Mouse (Mus musculus) kidney, embryonic 15.5 days (tissue): ENCODE measurements around the gene Ergic1. TPM values are rescaled to one million over a fixed set of nuclear protein-coding genes. Genes with fewer than 3 reads are reported as not detected.

Source experiments
- ATAC-seq: fragments of 200-750 bp; cut with Nextera tagmentation; replicated peaks from 2 replicates; pipeline ENCODE4 v1.8.0; 2017; ENCODE audit warnings: moderate TSS enrichment; ENCODE audit not compliant: low FRiP score
- H3K27ac ChIP-seq: fragments of 300-500 bp; sonication (generic); 2 replicates; pipeline ENCODE4 v1.5.1; 2015; ENCODE audit warnings: mild to moderate bottlenecking, inconsistent platforms
- H3K27me3 ChIP-seq: fragments of 300-500 bp; sonication (generic); 2 replicates; pipeline ENCODE4 v1.6.1; 2015; ENCODE audit warnings: inconsistent platforms
- H3K36me3 ChIP-seq: fragments of 300-500 bp; sonication (generic); 2 replicates; pipeline ENCODE4 v1.6.1; 2015; ENCODE audit warnings: inconsistent platforms
- H3K4me1 ChIP-seq: fragments of 300-500 bp; sonication (generic); 2 replicates; pipeline ENCODE4 v1.6.1; 2015; ENCODE audit warnings: inconsistent platforms
- H3K4me2 ChIP-seq: fragments of 300-500 bp; sonication (generic); 2 replicates; pipeline ENCODE4 v1.6.1; 2015; ENCODE audit warnings: moderate library complexity, mild to moderate bottlenecking, inconsistent platforms
- H3K4me3 ChIP-seq: fragments of 300-500 bp; sonication (generic); replicated peaks from 2 replicates; pipeline ENCODE4 v1.5.1; 2015; ENCODE audit warnings: mild to moderate bottlenecking, inconsistent platforms
- H3K9ac ChIP-seq: fragments of 300-500 bp; sonication (generic); 2 replicates; pipeline ENCODE4 v1.6.1; 2015; ENCODE audit warnings: mild to moderate bottlenecking, inconsistent platforms
- H3K9me3 ChIP-seq: fragments of 300-500 bp; sonication (generic); replicated peaks from 2 replicates; pipeline ENCODE4 v1.6.1; 2016; ENCODE audit warnings: inconsistent platforms
- WGBS: fragments of 180-500 bp; shearing (Covaris S2); methylation state at CpG from one replicate; pipeline ENCODE4 v1.1.7; 2015; ENCODE audit warnings: mixed read lengths; 5-methylcytosine and 5-hydroxymethylcytosine counted together
- polyA plus RNA-seq: library from polyadenylated mRNA; unstranded; fragments of >200 nt; fragmentation: Nextera tagmentation; extraction: Ambion mirVana; gene quantifications from 2 replicates; pipeline ENCODE4 v1.2.1, GENCODE M21; 2015

Ergic1 gene
- polyA plus RNA-seq = 124 and 131 TPM in 2 replicates

DNA sequence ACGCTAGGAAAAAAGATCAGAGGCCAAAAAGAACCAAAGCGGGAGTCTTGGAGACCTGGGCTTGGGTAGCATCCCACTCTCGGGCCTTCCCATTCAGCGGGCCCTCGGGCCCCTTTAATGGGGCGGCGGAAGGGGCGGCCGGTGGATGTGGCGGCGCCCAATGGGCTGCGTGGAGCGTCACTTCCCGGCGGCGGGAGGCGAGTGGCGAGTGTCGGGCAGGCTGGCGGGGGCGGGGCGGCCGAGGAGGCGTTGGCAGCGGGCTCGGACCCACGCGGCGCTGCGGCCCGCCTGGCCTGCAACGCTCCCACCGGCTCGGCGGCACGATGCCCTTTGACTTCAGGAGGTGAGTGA is at the start of gene Ergic1:
Gene Ergic1 (plus strand): TSS at position 200 of the 351 bp plus-strand sequence.
- Histone ChIP-seq H3K9ac (peak within 1 kb of the TSS; percentile 85), H3K4me2 (peak within 1 kb of the TSS; percentile 90), H3K27me3 (no peaks in the 10 kb centered on the region), H3K36me3 (peaks cover 22% of the 10 kb centered on the region), H3K4me3 (peak within 1 kb of the TSS; percentile 84), H3K27ac (peak within 1 kb of the TSS; percentile 85), H3K9me3 (no peaks in the 10 kb centered on the region; the same call in 1 of the 2 replicates), H3K4me1 (peaks cover 46% of the 10 kb centered on the region)
- 0% methylated on average over 36 of the region's 36 CpGs for WGBS
- peak; percentile 95 for ATAC-seq

DNA sequence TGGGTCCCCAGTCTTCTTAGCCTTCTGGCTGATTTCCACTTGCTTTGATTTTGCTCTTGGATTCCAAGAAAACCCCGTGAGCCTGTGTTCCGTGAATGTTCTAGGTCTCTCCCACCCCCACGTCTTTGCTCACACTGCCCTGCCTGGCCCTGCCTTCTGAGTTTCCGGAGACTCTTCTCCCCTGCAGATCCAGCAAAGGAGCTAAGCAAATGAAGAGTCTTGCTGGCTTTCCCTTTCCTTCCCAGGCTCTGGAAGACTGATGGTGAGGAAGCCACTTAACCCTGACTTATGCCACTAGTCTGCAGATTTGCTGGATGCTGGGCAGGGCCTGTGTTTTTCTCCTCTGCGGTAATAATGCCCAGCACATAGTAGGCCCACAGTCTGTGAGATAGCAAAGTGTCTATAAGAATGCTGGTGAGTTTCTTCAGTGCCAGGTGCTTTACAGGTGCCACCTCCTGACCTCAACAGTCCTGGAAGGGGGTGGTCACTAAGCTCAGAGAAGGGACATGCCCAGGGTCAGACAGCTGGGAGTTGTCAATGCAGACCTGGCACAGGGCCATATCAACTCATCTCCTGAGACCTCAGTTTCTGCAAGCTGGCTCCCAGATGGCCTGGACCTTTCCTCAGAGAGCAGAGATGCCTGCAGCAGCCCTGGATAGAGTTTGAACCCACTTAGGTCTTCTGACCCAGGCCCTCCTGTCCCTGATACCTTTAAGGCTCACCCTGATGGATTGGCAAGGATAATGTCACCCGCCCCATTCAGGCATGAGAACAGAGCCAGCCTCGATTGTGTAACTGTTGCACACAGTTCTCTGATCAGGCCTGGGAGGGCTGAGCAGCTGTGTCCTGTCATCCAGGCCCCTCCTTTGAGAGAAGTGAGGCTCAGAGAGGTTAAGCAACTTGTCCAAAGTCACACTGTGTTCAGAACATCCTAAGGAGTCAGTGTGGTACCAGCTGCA is 49.2 kb upstream of the Ergic1 start:
- Histone ChIP-seq H3K4me3 (no peak overlapping the region), H3K27ac (no peak overlapping the region), H3K27me3 (no peaks in the 10 kb centered on the region), H3K9ac (no peak overlapping the region), H3K9me3 (no peaks in the 10 kb centered on the region), H3K4me1 (peaks cover 21% of the 10 kb centered on the region), H3K36me3 (no peaks in the 10 kb centered on the region), H3K4me2 (no peak overlapping the region)
- WGBS = 56% methylated on average over 7 of the region's 7 CpGs
- no peak for ATAC-seq

DNA sequence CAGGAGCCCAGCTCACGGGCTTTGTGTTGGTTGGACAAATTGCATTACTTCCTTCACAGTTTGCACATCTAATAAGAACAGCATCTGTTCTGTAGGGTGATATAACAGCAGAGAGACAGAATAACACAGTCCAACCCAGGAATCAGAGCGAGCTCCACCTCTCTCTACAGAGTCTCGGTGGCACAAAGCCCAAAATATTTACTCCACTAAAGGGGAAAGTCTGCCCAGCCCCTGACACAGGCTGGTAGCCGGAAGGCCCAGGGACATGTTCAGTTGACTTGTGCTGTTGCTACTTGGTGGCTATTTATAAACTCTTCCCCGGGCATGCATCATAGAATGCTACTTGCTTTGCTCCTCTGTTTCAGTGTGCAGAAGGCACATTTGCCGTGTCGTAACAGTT is 48.3 kb upstream of the Ergic1 start:
- no peaks in the 10 kb centered on the region for H3K36me3 ChIP-seq
- no peak overlapping the region for H3K27ac ChIP-seq
- no peaks in the 10 kb centered on the region for H3K27me3 ChIP-seq
- H3K4me1 ChIP-seq = peaks cover 17% of the 10 kb centered on the region
- ATAC-seq = no peak
- no peak overlapping the region for H3K4me2 ChIP-seq
- no peaks in the 10 kb centered on the region for H3K9me3 ChIP-seq
- 70% methylated on average over 7 of the region's 7 CpGs for WGBS
- H3K9ac ChIP-seq = no peak overlapping the region
- no peak overlapping the region for H3K4me3 ChIP-seq

DNA sequence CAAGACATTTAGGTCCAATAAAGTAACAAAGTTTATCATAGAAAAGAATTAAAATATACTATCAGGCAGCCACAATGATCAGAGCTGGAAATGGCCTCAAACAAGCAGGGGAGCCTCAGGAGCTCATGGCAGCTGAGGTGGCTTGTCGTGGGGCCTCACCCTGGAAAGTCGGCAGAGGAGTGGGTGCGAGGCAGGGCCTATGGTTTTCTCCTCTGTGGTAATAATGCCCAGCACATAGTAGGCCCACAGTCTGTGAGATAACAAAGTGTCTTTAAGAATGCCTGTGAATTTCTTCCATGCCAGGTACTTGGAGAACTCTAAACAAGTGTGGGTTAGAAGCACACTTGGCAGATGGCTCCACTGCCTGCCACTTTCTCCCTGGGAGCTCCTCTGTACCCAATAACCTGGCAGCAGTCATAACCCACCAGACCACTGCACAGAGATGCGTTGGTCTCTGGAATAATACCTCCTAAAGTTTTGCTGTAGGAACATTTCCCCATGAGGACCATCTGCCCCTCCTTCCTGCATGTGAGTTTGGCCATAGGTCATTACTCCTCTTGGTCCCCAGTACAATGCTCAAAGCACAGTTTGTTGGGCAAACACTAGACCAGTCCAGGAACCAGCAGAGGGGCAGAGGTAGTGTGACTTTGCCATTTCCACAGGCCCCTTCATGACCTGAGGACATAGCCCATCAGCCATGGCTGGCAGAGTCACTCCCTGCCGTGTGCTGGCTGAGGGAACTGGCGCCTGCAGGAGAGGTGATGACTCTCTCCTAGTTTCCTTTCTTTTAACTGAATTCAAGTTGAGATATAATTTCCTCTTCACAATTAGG is 47.6 kb upstream of the Ergic1 start:
- Histone ChIP-seq H3K4me2 (no peak overlapping the region), H3K9ac (no peak overlapping the region), H3K36me3 (no peaks in the 10 kb centered on the region), H3K9me3 (no peaks in the 10 kb centered on the region), H3K27ac (no peak overlapping the region), H3K27me3 (no peaks in the 10 kb centered on the region), H3K4me3 (no peak overlapping the region), H3K4me1 (peaks cover 17% of the 10 kb centered on the region)
- WGBS = 80% methylated on average over 6 of the region's 6 CpGs
- no peak for ATAC-seq

DNA sequence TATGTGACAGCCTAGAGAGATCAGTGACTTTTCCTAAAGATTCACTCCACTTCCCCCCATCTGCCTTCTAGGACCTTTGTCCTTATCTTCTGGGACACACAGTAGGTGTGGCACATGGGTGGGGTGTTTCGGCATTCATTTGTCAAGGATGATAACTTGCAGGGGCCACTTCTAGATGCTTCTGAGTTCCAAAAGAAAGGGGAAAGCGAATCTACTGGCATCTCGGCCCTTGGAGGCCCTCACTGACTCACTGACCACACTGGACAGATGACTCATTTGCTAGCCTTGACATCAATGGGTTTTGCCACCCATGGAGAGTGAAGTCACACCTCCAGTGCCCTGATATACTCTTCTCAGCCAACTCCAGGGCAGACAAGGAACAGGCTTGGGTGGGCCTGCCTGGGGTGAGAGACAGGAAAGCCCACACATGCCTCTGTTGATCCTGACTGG is 46.7 kb upstream of the Ergic1 start:
- Histone ChIP-seq H3K27me3 (no peaks in the 10 kb centered on the region), H3K36me3 (no peaks in the 10 kb centered on the region), H3K4me1 (peaks cover 14% of the 10 kb centered on the region), H3K9me3 (no peaks in the 10 kb centered on the region), H3K4me2 (no peak overlapping the region), H3K9ac (no peak overlapping the region), H3K27ac (no peak overlapping the region), H3K4me3 (no peak overlapping the region)
- no peak for ATAC-seq
- 83% methylated on average over 3 of the region's 3 CpGs for WGBS

DNA sequence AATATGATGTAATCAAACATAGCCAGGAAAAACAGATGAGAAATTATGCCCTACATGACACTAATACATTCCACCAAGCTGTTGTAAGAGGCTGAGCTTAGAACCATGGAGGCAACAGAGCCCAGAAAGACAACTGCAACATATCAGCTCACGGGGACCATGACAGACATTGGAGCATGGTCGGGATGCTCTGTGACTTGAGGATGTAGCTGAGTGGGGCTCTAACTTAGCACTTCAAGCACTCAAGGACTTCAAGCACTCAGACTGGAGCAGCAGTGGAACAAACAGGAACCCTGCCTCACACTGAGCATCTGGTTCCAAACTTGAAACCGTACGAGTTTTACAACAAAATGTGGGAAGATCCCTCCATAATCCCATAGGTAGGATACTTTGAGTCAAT is 45.6 kb upstream of the Ergic1 start:
- Histone ChIP-seq H3K27ac (no peak overlapping the region), H3K9ac (no peak overlapping the region), H3K4me3 (no peak overlapping the region), H3K9me3 (no peaks in the 10 kb centered on the region), H3K4me2 (no peak overlapping the region), H3K36me3 (no peaks in the 10 kb centered on the region), H3K4me1 (peaks cover 9% of the 10 kb centered on the region), H3K27me3 (no peaks in the 10 kb centered on the region)
- no peak for ATAC-seq
- 91% methylated on average over 4 of the region's 4 CpGs for WGBS

DNA sequence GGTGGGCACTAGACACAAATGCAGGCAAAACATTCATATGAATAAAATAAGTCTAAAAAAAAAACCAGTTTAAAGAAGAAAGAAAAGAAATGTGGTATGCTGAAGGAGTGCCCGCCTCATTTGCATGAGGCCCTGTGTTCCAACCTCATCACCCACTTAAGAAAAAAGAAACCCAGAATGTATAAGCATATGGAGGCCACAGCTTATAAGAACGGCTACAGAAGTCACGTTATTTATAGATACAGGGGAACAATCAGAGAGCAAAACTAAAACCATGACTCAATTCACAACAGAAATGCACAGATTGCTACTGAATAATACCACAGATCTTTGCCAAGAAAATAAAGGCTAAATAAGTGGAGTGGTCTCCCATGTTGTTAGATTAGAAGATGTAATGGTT is 43.0 kb upstream of the Ergic1 start:
- WGBS = 82% methylated on average over 3 of the region's 3 CpGs
- Histone ChIP-seq H3K4me1 (no peaks in the 10 kb centered on the region), H3K4me3 (no peak overlapping the region), H3K9ac (no peak overlapping the region), H3K36me3 (no peaks in the 10 kb centered on the region), H3K4me2 (no peak overlapping the region), H3K9me3 (no peaks in the 10 kb centered on the region), H3K27ac (no peak overlapping the region), H3K27me3 (no peaks in the 10 kb centered on the region)
- no peak for ATAC-seq

DNA sequence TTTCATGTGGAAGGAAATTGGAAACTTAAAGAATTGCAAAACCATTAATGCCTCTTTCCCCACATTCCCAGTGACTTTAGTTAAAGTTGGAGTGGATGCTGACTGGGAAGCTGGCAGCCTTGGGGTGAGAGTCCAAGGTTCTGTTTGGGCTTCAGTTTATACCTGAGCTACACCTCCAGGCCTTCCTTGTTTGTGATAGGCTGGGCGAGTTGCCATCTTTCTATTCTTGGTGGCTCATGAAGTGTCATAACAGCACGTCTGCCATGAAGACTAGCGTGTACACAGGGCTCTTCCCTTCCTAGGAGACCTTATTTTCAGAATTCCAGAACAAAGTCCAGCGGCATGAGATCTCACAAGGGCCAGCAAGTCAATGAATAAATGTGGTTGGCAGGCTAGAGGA is 38.6 kb upstream of the Ergic1 start:
- no peaks in the 10 kb centered on the region for H3K27me3 ChIP-seq
- no peak overlapping the region for H3K4me2 ChIP-seq
- no peak overlapping the region for H3K27ac ChIP-seq
- no peak overlapping the region for H3K4me3 ChIP-seq
- H3K4me1 ChIP-seq = no peaks in the 10 kb centered on the region
- no peaks in the 10 kb centered on the region for H3K9me3 ChIP-seq
- no peak for ATAC-seq
- 75% methylated on average over 4 of the region's 4 CpGs for WGBS
- H3K9ac ChIP-seq = no peak overlapping the region
- no peaks in the 10 kb centered on the region for H3K36me3 ChIP-seq

DNA sequence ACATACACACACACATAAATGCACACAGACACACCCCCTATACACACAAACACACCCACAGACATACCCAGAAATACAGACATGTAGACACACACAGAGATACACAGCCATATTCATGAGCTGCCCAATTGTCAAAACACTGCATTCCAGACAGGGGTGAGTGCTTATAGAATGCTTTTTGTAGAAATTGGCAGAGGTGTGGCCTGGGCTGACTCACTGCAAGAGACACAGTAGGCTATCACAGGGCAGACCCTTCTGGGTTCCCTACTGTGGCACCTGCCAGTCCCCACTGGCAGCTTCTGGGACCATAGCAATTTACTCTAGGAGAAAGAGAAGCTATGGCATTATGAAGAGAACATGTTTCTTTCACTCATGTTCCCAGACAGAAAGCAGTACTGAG is 37.0 kb upstream of the Ergic1 start:
- no peak for ATAC-seq
- H3K4me1 ChIP-seq = no peaks in the 10 kb centered on the region
- H3K36me3 ChIP-seq = no peaks in the 10 kb centered on the region
- no peak overlapping the region for H3K9ac ChIP-seq
- no peak overlapping the region for H3K4me2 ChIP-seq
- H3K27ac ChIP-seq = no peak overlapping the region
- H3K27me3 ChIP-seq = no peaks in the 10 kb centered on the region
- H3K4me3 ChIP-seq = no peak overlapping the region
- H3K9me3 ChIP-seq = no peaks in the 10 kb centered on the region

DNA sequence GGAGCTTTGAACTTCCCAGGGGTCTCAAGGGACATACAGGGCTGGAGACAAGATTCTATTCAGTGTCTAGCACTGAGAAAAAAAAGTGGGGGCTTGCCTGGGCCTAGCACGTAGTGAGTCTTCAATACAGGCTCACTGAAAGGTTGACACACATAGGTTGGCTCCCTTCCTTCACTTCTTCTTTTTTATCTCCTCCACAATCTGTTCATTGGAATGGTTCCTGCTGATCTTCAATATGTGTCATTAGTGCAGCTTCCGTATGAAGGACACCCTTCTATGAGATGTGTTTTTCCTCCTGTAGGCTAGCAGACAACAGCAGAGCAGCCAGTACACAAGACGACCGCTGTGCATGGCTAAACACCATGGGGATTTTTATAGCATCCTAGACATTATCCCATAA is 36.5 kb upstream of the Ergic1 start:
- no peak for ATAC-seq
- Histone ChIP-seq H3K4me2 (no peak overlapping the region), H3K4me1 (0 out of 2 replicates have a peak, but pooled peaks cover 3% of the 10 kb centered on the region), H3K36me3 (no peaks in the 10 kb centered on the region), H3K27me3 (no peaks in the 10 kb centered on the region), H3K27ac (no peak overlapping the region), H3K4me3 (no peak overlapping the region), H3K9me3 (no peaks in the 10 kb centered on the region), H3K9ac (no peak overlapping the region)
- 82% methylated on average over 4 of the region's 4 CpGs for WGBS

DNA sequence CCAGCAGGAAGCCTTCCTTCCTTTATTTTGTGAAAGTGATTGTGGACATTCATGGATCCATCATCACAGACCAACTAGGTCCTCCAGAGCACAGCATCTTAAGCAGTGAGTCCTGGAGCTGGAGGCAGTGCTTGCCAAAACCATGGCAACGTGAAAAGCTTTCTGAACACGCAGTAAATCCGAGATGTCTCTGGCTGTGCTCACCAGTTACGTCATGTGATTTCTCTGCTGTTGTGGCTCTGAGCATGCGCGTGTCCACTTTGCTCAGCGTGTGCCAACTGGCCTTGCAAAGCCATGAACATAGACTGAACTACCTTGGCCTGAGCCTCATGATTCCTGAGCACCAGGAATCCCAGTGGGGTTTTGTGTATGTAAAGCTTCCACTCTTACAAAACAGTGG is 36.0 kb upstream of the Ergic1 start:
- H3K4me1 ChIP-seq = peaks cover 6% of the 10 kb centered on the region; the same call in 1 of the 2 replicates
- H3K9me3 ChIP-seq = no peaks in the 10 kb centered on the region
- no peak for ATAC-seq
- 69% methylated on average over 7 of the region's 7 CpGs for WGBS
- H3K36me3 ChIP-seq = no peaks in the 10 kb centered on the region
- H3K4me3 ChIP-seq = no peak overlapping the region
- no peaks in the 10 kb centered on the region for H3K27me3 ChIP-seq
- H3K9ac ChIP-seq = no peak overlapping the region
- H3K4me2 ChIP-seq = no peak overlapping the region
- H3K27ac ChIP-seq = no peak overlapping the region

DNA sequence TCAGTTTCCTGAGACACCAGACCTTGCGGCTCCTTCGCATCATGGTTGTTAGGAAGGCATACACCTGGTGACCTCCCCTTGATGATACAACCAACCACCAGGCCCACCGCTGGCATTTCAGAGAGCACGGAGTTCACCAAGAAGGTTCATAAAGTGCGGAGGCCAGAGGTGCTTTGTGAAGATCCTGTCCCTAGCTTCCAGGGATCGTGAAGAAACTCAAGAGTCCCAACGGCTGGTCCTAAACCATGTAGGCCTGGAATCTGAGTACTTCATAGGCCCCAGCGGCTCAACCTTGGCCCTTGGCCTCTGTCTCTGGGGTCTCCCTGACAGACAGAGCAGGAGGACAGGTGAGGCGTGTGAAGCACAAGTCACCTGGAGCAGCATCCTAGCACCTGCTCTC is 34.0 kb upstream of the Ergic1 start:
- no peaks in the 10 kb centered on the region for H3K9me3 ChIP-seq
- no peaks in the 10 kb centered on the region for H3K27me3 ChIP-seq
- H3K36me3 ChIP-seq = no peaks in the 10 kb centered on the region
- H3K4me3 ChIP-seq = no peak overlapping the region
- H3K9ac ChIP-seq = no peak overlapping the region
- WGBS = 80% methylated on average over 9 of the region's 9 CpGs
- H3K27ac ChIP-seq = no peak overlapping the region
- no peak for ATAC-seq
- no peak overlapping the region for H3K4me2 ChIP-seq
- peaks cover 11% of the 10 kb centered on the region; the same call in 1 of the 2 replicates for H3K4me1 ChIP-seq
